Mouse (Mus musculus): ENCODE data around the gene Prkce. TPM values are rescaled to one million over a fixed set of nuclear protein-coding genes. Genes with fewer than 3 reads are reported as not detected.

Gene Prkce
- polyA plus RNA-seq, 1 experiment from 2014 or later, result 35.7 TPM

DNA sequence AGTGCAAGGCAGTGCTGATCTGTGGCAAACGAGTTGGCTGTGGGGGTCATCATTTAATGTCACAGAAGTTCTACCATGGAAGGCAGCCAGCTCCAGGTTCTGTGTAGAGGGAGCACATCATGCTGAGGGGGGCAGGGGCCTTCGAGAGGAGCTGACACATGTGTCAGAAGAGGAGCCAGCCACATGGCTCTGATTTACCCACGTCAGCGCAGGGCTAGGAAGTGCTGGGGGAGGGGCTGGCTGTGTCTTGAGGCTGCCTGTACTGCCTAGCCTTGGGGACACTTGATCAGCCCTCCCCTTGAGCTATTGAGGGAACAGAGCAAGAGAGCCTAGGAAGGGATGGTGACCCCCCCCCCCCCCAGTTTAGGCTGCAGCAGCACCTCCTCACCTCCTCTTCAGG, 103.7 kb downstream of the Prkce start:
- no peak for ATAC-seq
- Histone ChIP-seq H3K4me3 (ENCODE audit: low read length) (no peak overlapping the region), H3K27ac (ENCODE audit: low read depth, low read length) (no peak overlapping the region), H3K9me3 (ENCODE audit: control insufficient read depth, low read length) (no peaks in the 10 kb centered on the region), H3K36me3 (ENCODE audit: control insufficient read depth, insufficient read depth, low read length) (no peaks in the 10 kb centered on the region), H3K4me1 (ENCODE audit: control insufficient read depth, insufficient read depth, low read depth, low read length) (peaks cover 16% of the 10 kb centered on the region), H3K4me2 (ENCODE audit: low read length) (no peak overlapping the region), H3K27me3 (replicated peaks; ENCODE audit: control insufficient read depth, insufficient read depth, low read length) (no peaks in the 10 kb centered on the region), H3K9ac (ENCODE audit: low read depth, low read length) (no peak overlapping the region)
- 20% methylated on average over 4 of the region's 4 CpGs for WGBS

DNA sequence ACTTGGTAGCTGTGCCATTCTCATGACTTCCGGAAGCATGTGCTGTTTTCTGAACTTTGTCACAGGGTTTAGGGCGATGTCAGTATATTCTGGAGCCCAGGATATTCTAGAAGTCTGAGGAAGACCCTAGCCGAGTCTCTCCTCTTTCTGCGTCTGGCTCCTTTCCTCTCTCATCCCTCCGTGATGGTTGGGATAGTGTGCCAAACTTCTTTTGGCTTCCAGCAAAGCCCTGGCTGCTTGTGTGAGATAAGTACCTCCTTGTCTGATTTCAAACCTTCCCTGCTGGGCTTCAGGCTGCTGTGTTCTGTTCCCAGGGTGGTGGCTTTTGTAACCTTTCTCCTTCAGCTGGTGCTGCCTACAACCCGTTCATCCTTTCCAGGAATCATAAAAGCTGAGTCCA, 105.4 kb downstream of the Prkce start:
- Histone ChIP-seq H3K27me3 (replicated peaks; ENCODE audit: control insufficient read depth, insufficient read depth, low read length) (no peaks in the 10 kb centered on the region), H3K27ac (ENCODE audit: low read depth, low read length) (no peak overlapping the region), H3K36me3 (ENCODE audit: control insufficient read depth, insufficient read depth, low read length) (no peaks in the 10 kb centered on the region), H3K4me1 (ENCODE audit: control insufficient read depth, insufficient read depth, low read depth, low read length) (peaks cover 14% of the 10 kb centered on the region), H3K9me3 (ENCODE audit: control insufficient read depth, low read length) (no peaks in the 10 kb centered on the region), H3K4me2 (ENCODE audit: low read length) (no peak overlapping the region), H3K9ac (ENCODE audit: low read depth, low read length) (no peak overlapping the region), H3K4me3 (ENCODE audit: low read length) (no peak overlapping the region)
- ATAC-seq, result no peak
- 66% methylated on average over 6 of the region's 6 CpGs for WGBS

DNA sequence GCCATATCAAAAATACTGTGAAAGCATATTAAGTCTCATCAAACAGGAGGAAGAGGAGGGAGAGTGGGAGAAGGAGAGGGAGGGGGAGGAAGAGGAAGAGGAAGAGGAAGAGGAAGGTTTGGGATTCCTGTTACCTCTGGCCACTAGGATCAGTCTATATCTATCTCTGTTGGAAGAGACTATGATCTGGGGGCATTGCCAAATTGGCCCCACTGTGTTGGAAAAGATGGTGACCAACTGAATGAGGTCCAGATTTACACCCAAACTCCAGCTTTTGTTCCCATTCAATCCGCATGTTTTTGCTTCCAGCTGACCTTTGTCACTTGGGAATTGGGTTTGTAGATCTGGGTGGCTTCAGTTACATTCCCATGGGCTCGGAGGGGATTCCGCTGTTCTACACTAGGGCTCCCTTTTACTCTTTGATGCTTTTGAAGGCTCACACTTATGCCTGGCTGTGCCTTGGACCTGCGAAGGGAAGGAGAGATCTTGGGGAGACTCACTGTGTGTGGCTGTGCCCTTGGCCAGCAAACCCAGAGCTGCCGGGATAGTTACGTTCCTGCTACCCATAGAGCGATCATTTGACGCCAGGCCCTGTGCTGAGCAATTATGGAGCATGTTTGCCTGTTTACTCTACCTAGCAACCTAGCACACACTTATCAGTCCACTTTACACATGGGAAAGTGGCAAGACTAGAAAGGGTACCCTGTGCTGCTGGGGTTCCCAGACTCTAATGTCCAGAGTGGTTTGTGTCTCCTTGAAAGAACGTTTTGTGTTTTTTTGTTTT, 106.2 kb downstream of the Prkce start:
- 81% methylated on average over 9 of the region's 9 CpGs for WGBS

DNA sequence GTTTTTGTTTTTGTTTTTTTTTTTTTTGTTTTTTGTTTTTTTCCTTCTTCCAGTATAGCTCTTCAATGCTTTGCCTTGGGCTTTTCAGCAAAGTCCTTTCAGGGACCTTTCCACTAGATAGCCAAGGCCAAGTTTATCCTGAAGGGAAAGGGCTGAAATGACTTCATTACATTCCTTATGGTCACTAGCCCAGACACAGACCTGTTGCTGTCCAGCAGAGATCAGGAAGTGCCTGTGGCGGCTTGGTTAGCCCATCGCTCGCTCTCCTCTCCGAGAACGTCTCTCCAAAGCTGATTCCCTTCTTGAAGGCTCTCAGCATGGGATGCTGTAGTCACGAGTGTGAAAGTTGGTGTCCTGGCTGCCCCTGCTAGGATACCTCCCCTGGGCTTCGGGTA, 106.8 kb downstream of the Prkce start:
- H3K4me1 ChIP-seq (ENCODE audit: control insufficient read depth, insufficient read depth, low read depth, low read length), result peaks cover 14% of the 10 kb centered on the region
- no peak for ATAC-seq
- H3K4me3 ChIP-seq (ENCODE audit: low read length), result no peak overlapping the region
- 78% methylated on average over 7 of the region's 7 CpGs for WGBS
- no peaks in the 10 kb centered on the region for H3K36me3 ChIP-seq (ENCODE audit: control insufficient read depth, insufficient read depth, low read length)
- H3K9me3 ChIP-seq (ENCODE audit: control insufficient read depth, low read length), result no peaks in the 10 kb centered on the region
- no peak overlapping the region for H3K9ac ChIP-seq (ENCODE audit: low read depth, low read length)
- no peak overlapping the region for H3K4me2 ChIP-seq (ENCODE audit: low read length)
- H3K27ac ChIP-seq (ENCODE audit: low read depth, low read length), result no peak overlapping the region
- H3K27me3 ChIP-seq (replicated peaks; ENCODE audit: control insufficient read depth, insufficient read depth, low read length), result no peaks in the 10 kb centered on the region

More for the DNA sequence above, 106.2 kb downstream of the Prkce start:
- no peak for ATAC-seq
- Histone ChIP-seq H3K27ac (ENCODE audit: low read depth, low read length) (no peak overlapping the region), H3K4me2 (ENCODE audit: low read length) (no peak overlapping the region), H3K36me3 (ENCODE audit: control insufficient read depth, insufficient read depth, low read length) (no peaks in the 10 kb centered on the region), H3K27me3 (replicated peaks; ENCODE audit: control insufficient read depth, insufficient read depth, low read length) (no peaks in the 10 kb centered on the region), H3K9me3 (ENCODE audit: control insufficient read depth, low read length) (no peaks in the 10 kb centered on the region), H3K9ac (ENCODE audit: low read depth, low read length) (no peak overlapping the region), H3K4me1 (ENCODE audit: control insufficient read depth, insufficient read depth, low read depth, low read length) (peaks cover 14% of the 10 kb centered on the region), H3K4me3 (ENCODE audit: low read length) (no peak overlapping the region)

DNA sequence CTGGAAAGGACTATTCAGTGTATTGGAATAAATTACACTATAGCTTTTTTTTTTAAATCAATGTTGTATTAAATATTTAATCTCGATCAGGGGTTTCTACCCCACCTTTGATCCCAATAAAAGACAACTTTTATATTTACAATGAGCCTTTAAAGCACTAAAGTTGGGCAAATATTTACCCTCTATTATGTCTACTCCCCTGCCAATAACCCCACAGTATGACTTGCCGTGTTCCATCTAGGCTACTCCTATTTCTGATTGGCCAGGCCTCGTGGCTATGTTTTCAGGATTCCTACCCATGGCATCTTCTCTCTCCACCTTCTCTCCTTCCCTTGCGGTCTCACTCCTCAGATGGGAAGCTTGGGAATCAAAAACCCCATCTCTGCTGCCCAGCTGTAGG, 108.8 kb downstream of the Prkce start:
- no peaks in the 10 kb centered on the region for H3K27me3 ChIP-seq (replicated peaks; ENCODE audit: control insufficient read depth, insufficient read depth, low read length)
- WGBS, result 88% methylated on average over 4 of the region's 4 CpGs
- no peak overlapping the region for H3K9ac ChIP-seq (ENCODE audit: low read depth, low read length)
- no peak overlapping the region for H3K27ac ChIP-seq (ENCODE audit: low read depth, low read length)
- H3K9me3 ChIP-seq (ENCODE audit: control insufficient read depth, low read length), result no peaks in the 10 kb centered on the region
- ATAC-seq, result no peak
- peaks cover 13% of the 10 kb centered on the region for H3K4me1 ChIP-seq (ENCODE audit: control insufficient read depth, insufficient read depth, low read depth, low read length)
- H3K4me2 ChIP-seq (ENCODE audit: low read length), result no peak overlapping the region
- no peaks in the 10 kb centered on the region for H3K36me3 ChIP-seq (ENCODE audit: control insufficient read depth, insufficient read depth, low read length)
- H3K4me3 ChIP-seq (ENCODE audit: low read length), result no peak overlapping the region

DNA sequence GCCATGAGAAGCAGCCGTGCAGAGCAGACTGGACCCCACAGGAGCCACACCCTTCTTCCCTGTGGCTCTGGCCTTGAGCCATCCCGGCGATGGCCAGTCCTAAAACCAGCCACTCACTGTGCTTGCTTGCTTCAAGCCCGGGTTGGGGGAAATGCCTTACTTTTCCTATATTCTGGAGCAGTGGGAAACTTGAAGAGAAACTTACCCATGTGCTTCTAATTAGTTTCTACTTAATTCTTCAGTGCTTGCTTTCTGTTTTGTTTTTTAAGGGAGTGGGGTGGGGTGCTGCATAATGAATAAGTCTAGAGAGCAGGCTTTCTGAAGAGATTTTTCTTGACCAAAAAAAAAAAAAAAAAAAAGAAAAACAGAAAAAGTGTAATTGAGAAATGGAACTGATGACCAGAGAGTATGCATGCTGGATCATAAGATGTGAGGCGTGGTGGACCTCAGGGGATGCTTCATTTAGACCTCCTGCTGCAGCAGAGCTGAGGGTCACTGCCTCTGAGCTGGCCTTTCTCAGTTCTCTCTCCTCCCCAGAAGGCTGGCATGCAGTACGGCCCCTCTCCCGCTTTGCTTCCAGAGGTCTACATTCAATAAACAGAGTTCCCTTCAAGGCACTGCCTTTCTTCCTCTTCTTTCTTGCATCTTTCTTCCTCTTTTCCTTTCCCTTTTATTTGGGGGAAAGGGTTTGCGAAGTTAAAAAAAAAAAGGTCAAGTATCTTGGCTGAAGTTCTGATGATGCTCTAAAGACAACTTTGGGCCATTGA, 109.6 kb downstream of the Prkce start:
- no peak for ATAC-seq
- no peak overlapping the region for H3K4me3 ChIP-seq (ENCODE audit: low read length)
- H3K27me3 ChIP-seq (replicated peaks; ENCODE audit: control insufficient read depth, insufficient read depth, low read length), result no peaks in the 10 kb centered on the region
- H3K4me1 ChIP-seq (ENCODE audit: control insufficient read depth, insufficient read depth, low read depth, low read length), result peaks cover 10% of the 10 kb centered on the region
- H3K27ac ChIP-seq (ENCODE audit: low read depth, low read length), result no peak overlapping the region
- no peak overlapping the region for H3K9ac ChIP-seq (ENCODE audit: low read depth, low read length)
- H3K4me2 ChIP-seq (ENCODE audit: low read length), result no peak overlapping the region
- H3K36me3 ChIP-seq (ENCODE audit: control insufficient read depth, insufficient read depth, low read length), result no peaks in the 10 kb centered on the region
- no peaks in the 10 kb centered on the region for H3K9me3 ChIP-seq (ENCODE audit: control insufficient read depth, low read length)
- WGBS, result 66% methylated on average over 8 of the region's 8 CpGs

DNA sequence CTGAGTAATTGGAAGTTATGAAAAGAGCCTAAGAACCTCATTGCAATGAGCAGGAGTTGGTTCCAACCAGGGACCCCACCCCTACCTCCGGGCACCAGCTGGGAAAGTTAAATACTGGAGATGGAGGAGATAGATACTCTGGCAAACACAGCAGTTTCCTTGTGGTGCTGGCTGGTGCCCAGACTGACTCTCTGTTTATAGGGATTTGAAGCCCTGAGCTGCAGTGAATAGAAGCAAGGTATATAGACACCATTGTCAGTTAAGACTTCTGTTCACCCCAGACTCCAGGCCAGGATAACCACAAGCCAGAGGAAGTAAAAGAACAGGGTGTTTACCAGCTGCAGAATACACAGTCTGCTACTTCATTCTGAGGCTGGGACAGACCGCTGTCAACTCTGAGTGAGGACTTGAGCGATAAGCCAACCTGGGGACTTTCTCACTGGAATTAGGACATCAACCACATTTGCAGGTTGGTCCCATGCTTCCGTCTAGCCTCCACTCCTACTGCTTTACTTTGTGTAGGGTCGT, 110.5 kb downstream of the Prkce start:
- Histone ChIP-seq H3K27ac (ENCODE audit: low read depth, low read length) (no peak overlapping the region), H3K36me3 (ENCODE audit: control insufficient read depth, insufficient read depth, low read length) (no peaks in the 10 kb centered on the region), H3K4me2 (ENCODE audit: low read length) (no peak overlapping the region), H3K4me3 (ENCODE audit: low read length) (no peak overlapping the region), H3K9me3 (ENCODE audit: control insufficient read depth, low read length) (no peaks in the 10 kb centered on the region), H3K4me1 (ENCODE audit: control insufficient read depth, insufficient read depth, low read depth, low read length) (peaks cover 7% of the 10 kb centered on the region), H3K9ac (ENCODE audit: low read depth, low read length) (no peak overlapping the region), H3K27me3 (replicated peaks; ENCODE audit: control insufficient read depth, insufficient read depth, low read length) (no peaks in the 10 kb centered on the region)
- 84% methylated on average over 5 of the region's 5 CpGs for WGBS
- no peak for ATAC-seq

DNA sequence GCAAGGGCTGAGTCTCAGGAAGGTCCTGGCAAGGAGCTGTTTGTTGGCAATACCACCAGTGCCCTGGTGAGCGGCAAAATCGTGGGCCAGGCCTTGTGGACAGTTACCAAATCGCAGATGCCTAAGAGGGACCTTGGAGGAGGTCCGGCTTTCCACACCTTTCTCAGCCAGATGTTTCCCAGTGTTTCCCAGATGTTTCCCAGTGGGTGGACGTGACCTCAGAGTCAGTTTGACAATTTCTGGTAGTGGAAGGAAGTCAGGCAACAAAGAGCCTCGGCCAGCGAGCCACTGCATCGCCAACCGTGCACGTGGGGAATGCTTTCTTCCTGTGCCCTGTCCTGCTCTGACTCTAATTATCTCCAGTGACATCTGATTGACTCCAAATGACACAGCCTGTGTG, 112.2 kb downstream of the Prkce start:
- no peak for ATAC-seq
- Histone ChIP-seq H3K27ac (ENCODE audit: low read depth, low read length) (no peak overlapping the region), H3K4me2 (ENCODE audit: low read length) (no peak overlapping the region), H3K4me3 (ENCODE audit: low read length) (no peak overlapping the region), H3K36me3 (ENCODE audit: control insufficient read depth, insufficient read depth, low read length) (no peaks in the 10 kb centered on the region), H3K4me1 (ENCODE audit: control insufficient read depth, insufficient read depth, low read depth, low read length) (peaks cover 4% of the 10 kb centered on the region; the same call in 1 of the 2 replicates), H3K9me3 (ENCODE audit: control insufficient read depth, low read length) (no peaks in the 10 kb centered on the region), H3K27me3 (replicated peaks; ENCODE audit: control insufficient read depth, insufficient read depth, low read length) (no peaks in the 10 kb centered on the region), H3K9ac (ENCODE audit: low read depth, low read length) (no peak overlapping the region)
- 54% methylated on average over 10 of the region's 10 CpGs for whole genome bisulfite sequencing

DNA sequence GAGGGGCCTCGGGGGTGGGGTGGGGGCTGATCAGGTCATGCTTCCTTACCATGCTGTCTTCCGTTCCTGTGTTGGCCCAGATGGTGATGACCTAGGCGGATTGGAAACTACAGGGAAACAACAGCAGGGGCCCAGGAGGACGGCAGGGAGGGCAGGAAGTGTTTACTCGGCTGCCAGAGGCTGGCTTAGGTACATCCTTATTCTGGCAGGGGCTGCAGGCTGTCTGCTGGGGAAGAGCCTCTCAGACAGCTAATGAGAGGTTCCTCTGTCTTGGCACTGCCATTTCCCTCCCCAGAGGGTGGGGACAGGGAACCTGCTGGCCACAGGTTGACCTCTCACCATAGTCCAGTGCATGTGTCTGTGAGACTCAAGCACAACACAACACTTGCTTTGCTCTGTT, 116.2 kb downstream of the Prkce start:
- ATAC-seq, result no peak
- WGBS, result 43% methylated on average over 5 of the region's 5 CpGs
- no peak overlapping the region for H3K4me3 ChIP-seq (ENCODE audit: low read length)
- no peaks in the 10 kb centered on the region for H3K27me3 ChIP-seq (replicated peaks; ENCODE audit: control insufficient read depth, insufficient read depth, low read length)
- peaks cover 4% of the 10 kb centered on the region; the same call in 1 of the 2 replicates for H3K4me1 ChIP-seq (ENCODE audit: control insufficient read depth, insufficient read depth, low read depth, low read length)
- H3K36me3 ChIP-seq (ENCODE audit: control insufficient read depth, insufficient read depth, low read length), result no peaks in the 10 kb centered on the region
- H3K27ac ChIP-seq (ENCODE audit: low read depth, low read length), result no peak overlapping the region
- no peak overlapping the region for H3K4me2 ChIP-seq (ENCODE audit: low read length)
- no peaks in the 10 kb centered on the region for H3K9me3 ChIP-seq (ENCODE audit: control insufficient read depth, low read length)
- no peak overlapping the region for H3K9ac ChIP-seq (ENCODE audit: low read depth, low read length)
